Mouse (Mus musculus) limb, embryonic 13.5 days (tissue): Measurements from ENCODE around the gene Lmntd2. TPM values are rescaled to one million over a fixed set of nuclear protein-coding genes. Genes with fewer than 3 reads are reported as not detected.
A peak's percentile ranks its signal among the peaks of the same experiment; 100 is the strongest.
"Not testable (repeated sequence)": the region's sequence is repeated elsewhere in the genome, so short reads cannot be mapped to it uniquely, and the experiment has no call there.

Source experiments
- ATAC-seq: fragments of 200-750 bp; cut with Nextera tagmentation; 2 replicates; pipeline ENCODE4 v1.8.0; 2017; ENCODE audit warnings: low read depth, moderate number of reproducible peaks, moderate TSS enrichment; ENCODE audit not compliant: low FRiP score
- H3K27ac ChIP-seq: fragments of 300-500 bp; sonication (generic); 2 replicates; pipeline ENCODE4 v1.5.1; 2015; ENCODE audit warnings: inconsistent platforms, mild to moderate bottlenecking, moderate library complexity
- H3K27me3 ChIP-seq: fragments of 300-500 bp; sonication (generic); 2 replicates; pipeline ENCODE4 v1.6.1; 2015; ENCODE audit warnings: mild to moderate bottlenecking, inconsistent platforms
- H3K36me3 ChIP-seq: fragments of 300-500 bp; sonication (generic); 2 replicates; pipeline ENCODE4 v1.6.1; 2015; ENCODE audit warnings: inconsistent platforms, mild to moderate bottlenecking, moderate library complexity
- H3K4me1 ChIP-seq: fragments of 300-500 bp; sonication (generic); 2 replicates; pipeline ENCODE4 v1.6.1; 2015; ENCODE audit warnings: inconsistent platforms
- H3K4me2 ChIP-seq: fragments of 300-500 bp; sonication (generic); replicated peaks from 2 replicates; pipeline ENCODE4 v1.6.1; 2015; ENCODE audit warnings: inconsistent platforms, mild to moderate bottlenecking, moderate library complexity
- H3K4me3 ChIP-seq: fragments of 300-500 bp; sonication (generic); 2 replicates; pipeline ENCODE4 v1.5.1; 2015; ENCODE audit warnings: moderate library complexity, mild to moderate bottlenecking, inconsistent platforms
- H3K9ac ChIP-seq: fragments of 300-500 bp; sonication (generic); 2 replicates; pipeline ENCODE4 v1.6.1; 2015; ENCODE audit warnings: mild to moderate bottlenecking, inconsistent platforms
- H3K9me3 ChIP-seq: fragments of 300-500 bp; sonication (generic); 2 replicates; pipeline ENCODE4 v1.6.1; 2016; ENCODE audit warnings: inconsistent platforms
- WGBS: fragments of 180-500 bp; shearing (Covaris S2); methylation state at CpG from one replicate; pipeline ENCODE4 v1.1.7; 2015; 5-methylcytosine and 5-hydroxymethylcytosine counted together
- polyA plus RNA-seq: library from polyadenylated mRNA; unstranded; fragments of >200 nt; fragmentation: Nextera tagmentation; extraction: Ambion mirVana; gene quantifications from 2 replicates; pipeline ENCODE4 v1.2.1, GENCODE M21; 2015

Gene Lmntd2
- 2.6 TPM in 2 replicates for polyA plus RNA-seq

DNA sequence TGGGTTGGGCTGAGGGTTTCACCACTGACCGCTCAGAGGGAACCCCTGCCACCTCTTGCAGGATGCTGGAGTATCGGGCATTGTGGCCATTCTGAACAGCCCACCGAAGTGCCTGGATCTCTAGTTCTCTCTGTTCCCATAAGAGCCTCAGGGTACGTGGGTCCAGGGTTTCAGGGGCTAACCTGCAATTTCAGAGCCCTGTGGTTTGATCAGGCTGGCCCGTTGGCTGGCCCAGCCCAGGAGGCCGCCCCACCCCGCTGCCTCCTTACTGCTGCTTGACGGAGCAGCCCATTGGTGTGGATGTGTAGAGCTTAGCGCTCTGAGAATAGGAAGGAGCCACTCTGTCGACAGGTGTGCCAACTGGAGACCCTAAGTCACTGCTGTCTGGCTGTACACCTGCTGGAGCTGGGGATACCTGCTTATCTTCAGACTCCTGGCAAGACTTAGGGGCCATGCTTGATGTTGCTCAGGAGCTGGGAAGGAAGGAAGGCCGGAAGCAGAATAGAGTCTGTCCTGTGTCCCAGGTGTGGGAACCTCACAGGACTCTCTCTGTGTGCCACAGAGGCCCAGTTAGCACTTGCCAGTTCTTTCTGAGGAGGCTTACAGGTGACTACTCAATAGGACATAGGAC, at the start of gene Lmntd2:
TSS of gene Lmntd2 (minus strand) at position 476 of the 631 bp plus-strand sequence.
- Histone ChIP-seq H3K27me3 (no peaks in the 10 kb centered on the region), H3K27ac (peak within 1 kb of the TSS; percentile 87), H3K9ac (peak within 1 kb of the TSS; percentile 74), H3K4me2 (peak within 1 kb of the TSS; percentile 89), H3K4me3 (peak within 1 kb of the TSS; percentile 69), H3K9me3 (no peaks in the 10 kb centered on the region), H3K36me3 (peaks cover 10% of the 10 kb centered on the region), H3K4me1 (peaks cover 19% of the 10 kb centered on the region)
- ATAC-seq, result no peak
- 94% methylated on average over 11 of the region's 11 CpGs for WGBS

DNA sequence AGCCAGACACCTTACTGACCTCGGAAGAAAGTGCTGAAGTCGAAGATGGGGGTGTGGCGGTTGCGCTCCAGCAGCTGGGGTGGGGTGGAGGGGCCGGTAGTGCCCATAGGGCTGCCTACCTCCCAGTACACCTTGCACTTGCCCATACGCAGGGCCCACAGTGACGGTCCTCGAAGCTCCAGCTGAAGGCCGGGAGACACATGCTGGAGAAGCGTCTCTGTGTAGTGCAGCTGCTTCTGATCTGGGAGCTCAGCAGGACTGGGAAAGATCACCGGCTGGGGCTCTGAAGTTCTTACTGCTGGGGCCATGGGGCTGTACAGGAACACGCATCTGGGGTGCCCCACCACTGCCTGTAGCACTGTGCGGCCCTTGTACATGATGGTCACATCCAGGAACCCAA, 49.8 kb upstream of the Lmntd2 start:
- Histone ChIP-seq H3K4me3 (no peak overlapping the region), H3K4me1 (peaks cover 19% of the 10 kb centered on the region), H3K9ac (no peak overlapping the region), H3K27ac (no peak overlapping the region), H3K36me3 (peaks cover 59% of the 10 kb centered on the region), H3K9me3 (no peaks in the 10 kb centered on the region), H3K4me2 (no peak overlapping the region), H3K27me3 (no peaks in the 10 kb centered on the region)
- ATAC-seq, result no peak
- 84% methylated on average over 13 of the region's 13 CpGs for WGBS

DNA sequence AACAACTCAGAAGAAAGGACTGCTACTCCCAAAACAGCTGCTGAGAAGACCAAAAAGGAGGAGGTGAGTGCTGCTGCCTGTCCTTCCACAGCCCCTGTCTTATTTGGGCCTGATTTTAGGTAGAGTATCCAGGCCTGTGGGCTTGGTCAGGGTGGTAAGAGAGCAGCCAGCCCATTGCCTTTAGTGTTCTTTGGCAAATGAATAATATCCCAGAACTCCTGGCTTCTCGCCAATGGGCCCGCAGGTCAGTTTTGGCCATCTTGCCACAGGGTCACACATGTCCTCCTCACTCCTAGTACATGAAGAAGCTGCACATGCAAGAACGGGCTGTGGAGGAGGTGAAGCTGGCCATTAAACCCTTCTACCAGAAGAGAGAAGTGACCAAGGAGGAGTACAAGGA, 47.6 kb upstream of the Lmntd2 start:
- ATAC-seq, result no peak
- 88% methylated on average over 3 of the region's 3 CpGs for WGBS
- H3K27ac ChIP-seq, result no peak overlapping the region
- H3K4me3 ChIP-seq, result no peak overlapping the region
- H3K4me1 ChIP-seq, result peaks cover 17% of the 10 kb centered on the region
- peaks cover 80% of the 10 kb centered on the region for H3K36me3 ChIP-seq
- H3K27me3 ChIP-seq, result no peaks in the 10 kb centered on the region
- H3K4me2 ChIP-seq, result no peak overlapping the region
- no peak overlapping the region for H3K9ac ChIP-seq
- H3K9me3 ChIP-seq, result no peaks in the 10 kb centered on the region

DNA sequence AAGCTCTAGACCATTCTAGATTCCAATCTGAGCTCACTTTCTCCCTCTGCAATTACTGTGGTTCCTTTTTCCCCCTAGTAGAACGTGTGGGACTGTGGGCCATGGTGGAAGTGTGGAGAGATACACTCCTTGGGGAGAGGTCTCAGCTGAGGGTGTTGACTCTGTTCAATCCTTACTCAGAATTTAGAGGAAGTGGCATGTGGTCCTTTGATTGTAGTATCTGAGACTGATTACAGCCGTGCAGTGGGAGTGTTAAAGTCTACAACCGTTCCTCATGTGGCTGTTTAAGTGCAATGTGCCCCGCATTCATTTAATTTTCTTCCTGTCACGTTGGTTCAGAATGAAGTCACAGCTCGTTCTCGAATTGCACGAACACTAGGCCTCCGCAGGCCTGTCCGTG, 42.3 kb upstream of the Lmntd2 start:
- WGBS, result 94% methylated on average over 10 of the region's 10 CpGs
- no peak for ATAC-seq

DNA sequence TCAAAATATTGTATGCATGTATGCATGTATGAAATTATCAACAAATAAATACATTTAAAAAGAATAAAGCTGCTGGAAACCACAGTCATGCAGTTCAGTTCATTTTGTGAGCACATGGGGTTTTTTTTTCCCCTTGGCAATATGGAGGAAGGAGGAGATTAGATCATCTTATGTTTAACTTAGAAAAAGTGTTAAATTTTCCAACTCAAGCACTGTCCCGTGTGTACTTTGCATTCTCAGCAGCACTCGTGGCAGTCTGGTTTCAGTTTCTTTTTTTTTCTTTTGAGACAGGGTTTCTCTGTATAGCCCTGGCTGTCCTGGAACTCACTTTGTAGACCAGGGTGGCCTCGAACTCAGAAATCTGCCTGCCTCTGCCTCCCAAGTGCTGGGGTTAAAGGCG, 36.6 kb upstream of the Lmntd2 start:
- not testable (repeated sequence) for H3K27me3 ChIP-seq, H3K4me2 ChIP-seq, H3K9ac ChIP-seq, H3K27ac ChIP-seq, H3K9me3 ChIP-seq, H3K4me1 ChIP-seq, H3K4me3 ChIP-seq, ATAC-seq
- H3K36me3 ChIP-seq, result peaks cover 94% of the 10 kb centered on the region
- 89% methylated on average over 4 of the region's 4 CpGs for WGBS

More for the DNA sequence above, 42.3 kb upstream of the Lmntd2 start:
- Histone ChIP-seq H3K9me3 (no peaks in the 10 kb centered on the region), H3K27ac (no peak overlapping the region), H3K9ac (no peak overlapping the region), H3K4me2 (no peak overlapping the region), H3K36me3 (peaks cover 93% of the 10 kb centered on the region), H3K4me1 (no peaks in the 10 kb centered on the region), H3K27me3 (no peaks in the 10 kb centered on the region), H3K4me3 (no peak overlapping the region)

DNA sequence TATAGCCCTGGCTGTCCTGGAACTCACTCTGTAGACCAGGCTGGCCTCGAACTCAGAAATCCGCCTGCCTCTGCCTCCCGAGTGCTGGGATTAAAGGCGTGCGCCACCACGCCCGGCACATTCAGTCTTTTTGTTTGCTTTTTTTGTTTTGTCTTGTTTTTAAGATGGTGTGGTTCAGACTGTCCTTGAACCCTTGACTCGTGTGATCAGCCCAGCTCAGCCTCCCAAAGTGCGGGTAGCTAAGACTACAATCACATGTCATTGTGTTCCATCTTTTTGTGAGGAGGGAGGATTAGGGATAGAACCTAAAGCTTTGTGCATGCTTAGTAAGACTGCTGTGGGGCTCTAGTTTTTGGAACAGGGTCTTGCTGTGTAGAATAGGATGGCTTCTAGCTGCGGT, 17.7 kb upstream of the Lmntd2 start:
- no peaks in the 10 kb centered on the region for H3K9me3 ChIP-seq
- no peak overlapping the region for H3K27ac ChIP-seq
- H3K36me3 ChIP-seq, result peaks cover 58% of the 10 kb centered on the region
- no peak overlapping the region for H3K4me3 ChIP-seq
- peaks cover 15% of the 10 kb centered on the region for H3K4me1 ChIP-seq
- H3K4me2 ChIP-seq, result no peak overlapping the region
- no peak for ATAC-seq
- H3K9ac ChIP-seq, result no peak overlapping the region
- 93% methylated on average over 9 of the region's 10 CpGs for WGBS
- no peaks in the 10 kb centered on the region for H3K27me3 ChIP-seq

DNA sequence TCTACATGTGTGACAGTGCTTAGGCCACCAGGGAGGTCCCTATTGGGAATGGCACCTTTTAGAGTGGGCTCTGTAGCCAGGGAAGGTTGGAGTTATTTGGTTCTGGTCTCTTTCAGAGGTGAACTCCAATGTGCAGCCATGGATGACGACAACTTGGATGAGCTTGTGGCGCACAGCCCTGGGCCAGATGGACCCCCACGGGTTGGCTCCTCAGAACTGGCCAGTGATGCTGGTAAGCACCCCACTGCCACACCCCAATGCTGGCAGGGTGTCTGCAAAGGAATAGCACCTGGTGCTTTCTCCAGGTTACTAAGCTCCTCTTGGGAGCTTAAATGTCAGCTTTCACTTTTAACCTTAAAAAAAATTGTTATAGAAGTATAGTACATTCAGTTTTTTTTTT, 17.2 kb upstream of the Lmntd2 start:
- no peaks in the 10 kb centered on the region for H3K9me3 ChIP-seq
- H3K4me2 ChIP-seq, result no peak overlapping the region
- H3K9ac ChIP-seq, result no peak overlapping the region
- H3K4me1 ChIP-seq, result peaks cover 15% of the 10 kb centered on the region
- H3K27me3 ChIP-seq, result no peaks in the 10 kb centered on the region
- 98% methylated on average over 3 of the region's 3 CpGs for WGBS
- ATAC-seq, result no peak
- H3K4me3 ChIP-seq, result no peak overlapping the region
- H3K27ac ChIP-seq, result no peak overlapping the region
- H3K36me3 ChIP-seq, result peaks cover 55% of the 10 kb centered on the region

DNA sequence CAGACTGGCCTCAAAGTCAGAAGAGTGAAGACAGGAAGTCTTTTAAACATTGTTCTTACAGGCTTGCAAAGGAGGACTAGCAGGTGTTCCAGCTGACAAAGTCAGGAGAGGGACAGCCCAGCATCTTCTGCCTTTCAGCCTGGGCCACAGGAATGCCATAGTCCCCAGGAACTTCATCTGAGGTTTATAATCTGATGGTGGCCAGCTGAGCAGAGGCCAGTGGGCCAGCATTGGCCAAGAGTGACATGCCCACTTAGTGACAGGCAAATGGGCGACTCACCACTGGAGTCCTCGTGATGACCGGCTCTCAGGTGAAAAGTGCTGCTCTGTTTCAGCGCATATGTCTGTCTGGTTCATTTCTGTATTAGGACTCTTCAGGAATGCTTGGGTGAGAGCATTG, 16.7 kb upstream of the Lmntd2 start:
- ATAC-seq, result no peak
- Histone ChIP-seq H3K9me3 (no peaks in the 10 kb centered on the region), H3K9ac (peak overlapping the region; percentile 97; the same call in 1 of the 2 replicates), H3K4me1 (peaks cover 15% of the 10 kb centered on the region), H3K27me3 (no peaks in the 10 kb centered on the region), H3K27ac (no peak overlapping the region), H3K4me2 (peak overlapping the region; percentile 93), H3K4me3 (no peak overlapping the region), H3K36me3 (peaks cover 50% of the 10 kb centered on the region)
- 93% methylated on average over 4 of the region's 4 CpGs for WGBS

DNA sequence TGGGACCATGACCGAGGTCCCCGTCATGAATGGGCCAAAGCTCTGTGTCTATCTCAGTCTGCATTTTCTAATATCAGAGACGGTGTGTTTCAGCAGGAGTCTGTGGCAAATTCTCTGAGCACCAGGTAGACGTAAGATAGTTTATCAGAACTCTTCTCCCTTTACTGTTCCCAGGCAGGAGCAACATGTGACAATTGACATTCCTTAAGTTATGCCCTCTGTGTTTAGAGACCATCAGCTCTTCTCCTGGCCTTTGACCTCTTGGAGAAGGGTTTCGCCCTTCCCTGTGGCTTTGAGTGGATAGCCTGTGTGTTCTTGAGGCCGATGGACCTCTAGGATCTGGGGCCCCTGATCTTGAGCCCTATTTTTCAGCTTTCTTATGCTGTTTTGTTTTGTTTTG, 15.8 kb upstream of the Lmntd2 start:
- Histone ChIP-seq H3K36me3 (peaks cover 41% of the 10 kb centered on the region), H3K4me2 (peak overlapping the region; percentile 93)
- WGBS, result 65% methylated on average over 6 of the region's 6 CpGs

DNA sequence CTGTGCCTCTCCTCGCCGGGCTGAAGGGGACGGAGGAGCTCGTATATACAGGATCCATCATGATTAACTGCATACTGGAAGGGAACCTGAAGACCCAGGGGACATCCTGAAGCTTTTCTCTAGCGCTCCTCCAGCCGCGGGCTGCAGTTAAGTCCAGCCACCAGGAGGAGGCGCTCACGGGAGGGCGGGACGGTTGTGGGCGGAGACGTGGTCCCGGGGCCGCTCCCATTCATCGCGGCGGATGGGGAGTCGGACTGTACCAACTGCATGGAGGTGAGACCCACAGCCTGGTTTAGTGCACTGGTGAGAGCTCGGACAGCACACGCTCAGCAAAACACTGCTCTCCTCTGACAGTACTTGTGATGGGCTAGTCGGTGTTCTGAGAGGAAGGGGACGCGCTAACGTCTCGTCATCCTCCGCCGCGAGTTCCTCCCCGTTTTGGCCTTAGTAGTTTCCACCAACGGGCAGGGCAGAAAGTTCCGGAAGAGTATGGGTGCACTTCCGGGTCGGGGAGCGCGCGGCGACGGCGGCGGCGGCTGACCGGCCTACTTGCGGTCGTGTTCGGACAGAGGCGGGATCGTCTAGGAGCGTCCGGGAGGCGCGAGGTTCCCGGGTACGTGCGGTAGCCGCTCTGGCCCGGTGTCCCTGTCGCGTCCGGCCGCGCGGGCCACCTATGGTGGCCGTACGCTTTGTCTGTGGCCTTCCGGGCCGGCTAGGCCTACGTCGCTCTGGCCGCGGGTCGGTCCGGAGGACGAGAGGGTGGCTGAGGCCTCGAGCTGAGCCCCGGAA, 14.6 kb upstream of the Lmntd2 start, which contains the start of gene Phrf1:
TSS of gene Phrf1 (plus strand) at position 506 of the 789 bp plus-strand sequence.
- H3K4me2 ChIP-seq, result peak within 1 kb of the TSS; percentile 93
- H3K36me3 ChIP-seq, result peaks cover 29% of the 10 kb centered on the region
- H3K4me3 ChIP-seq, result peak within 1 kb of the TSS; percentile 99
- H3K4me1 ChIP-seq, result peaks cover 15% of the 10 kb centered on the region
- no peaks in the 10 kb centered on the region for H3K27me3 ChIP-seq
- peak within 1 kb of the TSS; percentile 89 for H3K27ac ChIP-seq
- peak within 1 kb of the TSS; percentile 97 for H3K9ac ChIP-seq
- no peaks in the 10 kb centered on the region for H3K9me3 ChIP-seq
- peak; percentile 94 for ATAC-seq
- under 1% methylated on average over 61 of the region's 76 CpGs for WGBS

More for the DNA sequence above, 15.8 kb upstream of the Lmntd2 start:
- Histone ChIP-seq H3K4me1 (peaks cover 15% of the 10 kb centered on the region), H3K9me3 (no peaks in the 10 kb centered on the region), H3K4me3 (peak overlapping the region; percentile 99), H3K27ac (no peak overlapping the region), H3K9ac (peak overlapping the region; percentile 97), H3K27me3 (no peaks in the 10 kb centered on the region)
- ATAC-seq, result no peak

DNA sequence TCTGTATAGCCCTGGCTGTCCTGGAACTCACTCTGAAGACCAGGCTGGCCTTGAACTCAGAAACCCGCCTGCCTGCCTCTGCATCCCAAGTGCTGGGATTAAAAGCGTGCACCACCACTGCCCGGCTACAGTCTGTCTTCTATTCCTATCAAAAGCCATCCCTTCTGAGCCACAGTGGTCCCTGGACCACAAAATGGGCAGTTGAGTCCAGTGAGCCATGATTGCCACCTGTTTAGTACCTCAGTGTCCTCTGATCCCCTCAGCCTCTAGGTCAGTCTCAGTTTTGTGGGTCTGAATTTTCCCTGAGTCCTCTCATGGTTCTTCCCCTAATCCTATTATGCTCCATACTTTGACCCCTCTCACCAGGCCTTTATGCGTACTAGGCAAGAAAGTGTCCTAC, 13.9 kb upstream of the Lmntd2 start:
- ATAC-seq, result peak; percentile 12; the same call in 1 of the 2 replicates
- Histone ChIP-seq H3K27me3 (no peaks in the 10 kb centered on the region), H3K9ac (0 out of 2 replicates have a peak overlapping the region, but pooled peaks have one; percentile 5), H3K9me3 (no peaks in the 10 kb centered on the region), H3K4me3 (peak overlapping the region; percentile 99), H3K36me3 (peaks cover 22% of the 10 kb centered on the region), H3K27ac (no peak overlapping the region), H3K4me1 (peaks cover 16% of the 10 kb centered on the region), H3K4me2 (peak overlapping the region; percentile 93)
- 85% methylated on average over 4 of the region's 4 CpGs for WGBS

DNA sequence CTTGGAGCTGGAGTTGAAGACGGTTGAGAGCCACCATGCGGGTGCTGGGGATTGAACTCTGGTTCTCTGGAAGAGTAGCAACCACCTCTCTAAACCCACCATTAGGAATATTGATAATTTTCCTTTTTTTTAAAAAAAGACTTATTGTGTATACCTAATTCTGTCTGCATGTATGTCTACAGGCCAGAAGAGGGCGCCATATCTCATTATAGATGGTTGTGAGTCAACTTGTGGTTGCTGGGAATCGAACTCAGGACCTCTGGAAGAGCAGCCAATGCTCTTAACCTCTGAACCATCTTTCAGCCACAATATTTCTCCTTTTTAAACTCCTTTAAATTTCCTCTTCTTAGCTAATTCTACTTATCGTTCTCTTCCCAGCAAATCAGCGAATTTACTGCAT, 12.7 kb upstream of the Lmntd2 start:
- Histone ChIP-seq H3K9me3 (no peaks in the 10 kb centered on the region), H3K4me3 (no peak overlapping the region), H3K36me3 (peaks cover 10% of the 10 kb centered on the region), H3K4me1 (peaks cover 25% of the 10 kb centered on the region), H3K27ac (no peak overlapping the region), H3K27me3 (no peaks in the 10 kb centered on the region), H3K4me2 (no peak overlapping the region), H3K9ac (no peak overlapping the region)
- no peak for ATAC-seq
- WGBS, result 80% methylated on average over 6 of the region's 6 CpGs
